12 mouse cellular contexts compared by ENCODE assay signal in the genomic region with DNA sequence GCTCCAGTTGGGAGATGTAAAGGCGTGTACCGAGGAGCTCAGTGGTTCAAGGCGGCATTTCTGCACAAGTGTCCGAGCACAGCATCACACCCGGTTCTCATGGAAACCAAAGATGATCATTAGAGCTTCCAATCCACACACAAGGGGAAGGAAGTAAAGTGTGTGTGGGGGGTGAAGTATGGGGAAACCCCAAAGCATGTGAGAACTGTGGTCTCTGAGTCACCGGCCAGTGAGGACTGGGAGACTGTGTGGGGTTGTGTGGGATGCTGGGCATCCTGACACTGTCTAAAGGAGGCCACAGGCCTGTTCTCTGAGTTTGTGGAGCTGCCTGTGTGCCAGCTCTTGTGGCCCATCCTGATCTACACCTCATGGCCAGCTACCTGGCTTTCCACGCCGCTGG. TPM values are rescaled to one million over a fixed set of nuclear protein-coding genes. Genes with fewer than 3 reads are reported as not detected.
DNase-seq lines count a peak whose midpoint lies in the region; ATAC-seq and TF ChIP-seq lines count a peak whose summit lies in the region.
"Had no signal": no experiment of that assay in that cellular context is flagged by ENCODE, and none has a peak within 500 bp of the region (broad histone marks: within the 10 kb centered on the region; RNA-seq: fewer than 3 reads in every experiment).

No protein-coding gene starts in this region.

- no peak overlapping the region for H3K9ac ChIP-seq in kidney, embryonic 15.5 days
- H3K9ac ChIP-seq: limb, embryonic 15.5 days; midbrain, embryonic 15.5 days had no signal

- H3K27me3 ChIP-seq in kidney, embryonic 15.5 days: no peaks in the 10 kb centered on the region
- no peaks in the 10 kb centered on the region for H3K27me3 ChIP-seq in myocyte (ENCODE audit: control insufficient read depth, insufficient read depth, insufficient read length)
- H3K27me3 ChIP-seq: midbrain, embryonic 15.5 days had no signal

- no peak overlapping the region for H3K4me3 ChIP-seq in kidney, embryonic 15.5 days (replicated peaks)
- no peak overlapping the region for H3K4me3 ChIP-seq in embryonic fibroblast, embryonic 13.5 days (ENCODE audit: insufficient read depth, low read length)
- H3K4me3 ChIP-seq in myocyte: no peak overlapping the region
- H3K4me3 ChIP-seq: embryonic facial prominence, embryonic 10.5 days; limb, embryonic 15.5 days; midbrain, embryonic 15.5 days had no signal

- no peak for TF ChIP-seq POLR2A in embryonic fibroblast, embryonic 13.5 days (IDR thresholded peaks at IDR 0.05; ENCODE audit: low read depth, low read length)
- TF ChIP-seq POLR2A in myocyte (IDR thresholded peaks at IDR 0.05; ENCODE audit: insufficient read length, low read depth): no peak

- no peak overlapping the region for H3K4me2 ChIP-seq in kidney, embryonic 15.5 days
- H3K4me2 ChIP-seq in myocyte (ENCODE audit: low read depth): peak overlapping the region; percentile 63
- H3K4me2 ChIP-seq: limb, embryonic 15.5 days; midbrain, embryonic 15.5 days had no signal

- peaks cover 14% of the 10 kb centered on the region for H3K4me1 ChIP-seq in kidney, embryonic 15.5 days
- peaks cover 4% of the 10 kb centered on the region for H3K4me1 ChIP-seq in embryonic fibroblast, embryonic 13.5 days (ENCODE audit: control insufficient read depth, insufficient read depth, low read length)
- H3K4me1 ChIP-seq: midbrain, embryonic 15.5 days had no signal

- DNase-seq in kidney, postnatal 4 days: no peak
- no peak for DNase-seq in kidney, adult 8-10 months
- DNase-seq in spleen, postnatal 4 days (ENCODE audit: low spot score in 2 of 2): no peak
- DNase-seq in embryo, embryonic 10.5 days (ENCODE audit: low spot score): no peak
- DNase-seq: right cerebral cortex, postnatal 25 days had no signal

- 89% methylated on average over 8 of the region's 8 CpGs for WGBS in kidney, embryonic 15.5 days

- H3K36me3 ChIP-seq in kidney, embryonic 15.5 days: no peaks in the 10 kb centered on the region
- no peaks in the 10 kb centered on the region for H3K36me3 ChIP-seq in myocyte (ENCODE audit: control insufficient read depth, insufficient read depth)
- H3K36me3 ChIP-seq: embryonic facial prominence, embryonic 10.5 days; limb, embryonic 15.5 days had no signal

- H3K27ac ChIP-seq in kidney, embryonic 15.5 days: no peak overlapping the region
- H3K27ac ChIP-seq in embryonic fibroblast, embryonic 13.5 days (ENCODE audit: insufficient read depth, low read length): peak overlapping the region; percentile 32
- H3K27ac ChIP-seq: embryonic facial prominence, embryonic 10.5 days; limb, embryonic 15.5 days; midbrain, embryonic 15.5 days had no signal

- H3K79me2 ChIP-seq in myocyte (ENCODE audit: control insufficient read depth, insufficient read depth): no peaks in the 10 kb centered on the region

- no peak for TF ChIP-seq CTCF in embryonic fibroblast, embryonic 13.5 days (IDR thresholded peaks at IDR 0.05; ENCODE audit: borderline replicate concordance, insufficient read depth, low read length)

- no peak overlapping the region for H3ac ChIP-seq in myocyte (ENCODE audit: control insufficient read depth, insufficient read length)

- peak; percentile 13; the same call in 1 of the 2 replicates for ATAC-seq in kidney, embryonic 15.5 days (replicated peaks; ENCODE audit: low FRiP score)
- ATAC-seq in CD4-positive, CD25-positive, alpha-beta regulatory T cell, adult 4 months: peak; percentile 45
- ATAC-seq: midbrain, embryonic 15.5 days had no signal

- H3K9me3 ChIP-seq in kidney, embryonic 15.5 days (replicated peaks): no peaks in the 10 kb centered on the region
- H3K9me3 ChIP-seq: embryonic facial prominence, embryonic 10.5 days; limb, embryonic 15.5 days; midbrain, embryonic 15.5 days had no signal

TF ChIP-seq in myocyte, 11 proteins besides CTCF, POLR2A, EP300 and RAD21:
- TF ChIP-seq MYOD1 (IDR thresholded peaks at IDR 0.05; ENCODE audit: control insufficient read depth in 1 of 3, insufficient read length in 2 of 3, low read depth in 2 of 3) (peak in 1 of 3 experiments; percentile 41), USF1 (IDR thresholded peaks at IDR 0.05; ENCODE audit: low read depth) (peak; percentile 12), TCF12 (IDR thresholded peaks at IDR 0.05; ENCODE audit: insufficient read depth, poor library complexity, severe bottlenecking) (no peak), CEBPB (IDR thresholded peaks at IDR 0.05; ENCODE audit: insufficient read depth, poor library complexity, severe bottlenecking) (no peak)
TF ChIP-seq in myocyte: peak in this region for 2.

RNA-seq across cellular contexts. Expression of a gene that starts 26.3 kb away (rescaled TPM):
- 67.7 and 76.6 TPM in 2 replicates for polyA plus RNA-seq in kidney, embryonic 15.5 days (2015; fragmentation: Nextera tagmentation; extraction: Ambion mirVana)
- polyA plus RNA-seq in CD4-positive, CD25-positive, alpha-beta regulatory T cell, adult 4 months (2017; shearing (Covaris generic)): 10 to 100 TPM; 52.2 to 70.5 TPM
- polyA plus RNA-seq in embryonic fibroblast, embryonic 13.5 days (2011; ENCODE audit: insufficient read length, low read depth, missing spikeins): 53.4 and 63.9 TPM in 2 replicates
- polyA plus RNA-seq in myocyte (2012; fragmentation: generic; extraction: Trizol): 59.0 TPM

RNA-seq across cellular contexts. Expression of a gene that starts 37.5 kb away (rescaled TPM):
- 25.2 and 33.4 TPM in 2 replicates for polyA plus RNA-seq in kidney, embryonic 15.5 days (2015; fragmentation: Nextera tagmentation; extraction: Ambion mirVana)
- 10 to 100 TPM; 68.1 to 87.9 TPM for polyA plus RNA-seq in CD4-positive, CD25-positive, alpha-beta regulatory T cell, adult 4 months (2017; shearing (Covaris generic))
- 26.4 and 31.4 TPM in 2 replicates for polyA plus RNA-seq in embryonic fibroblast, embryonic 13.5 days (2011; ENCODE audit: insufficient read length, low read depth, missing spikeins)
- polyA plus RNA-seq in myocyte (2012; fragmentation: generic; extraction: Trizol): 33.4 TPM

RNA-seq across cellular contexts. Expression of a gene that starts 40.4 kb away (rescaled TPM):
- polyA plus RNA-seq in kidney, embryonic 15.5 days (2015; fragmentation: Nextera tagmentation; extraction: Ambion mirVana): 0.45 and 0.55 TPM in 2 replicates
- polyA plus RNA-seq in CD4-positive, CD25-positive, alpha-beta regulatory T cell, adult 4 months (2017; shearing (Covaris generic)): 1 to 10 TPM; 1.4 to 1.5 TPM
- polyA plus RNA-seq in embryonic fibroblast, embryonic 13.5 days (2011; ENCODE audit: insufficient read length, low read depth, missing spikeins): not detected in 2 replicates
- polyA plus RNA-seq in myocyte (2012; fragmentation: generic; extraction: Trizol): 0.65 TPM
- polyA plus RNA-seq: midbrain, embryonic 15.5 days had no signal
